Mouse (Mus musculus): ENCODE data around the gene Pcif1.

DNA sequence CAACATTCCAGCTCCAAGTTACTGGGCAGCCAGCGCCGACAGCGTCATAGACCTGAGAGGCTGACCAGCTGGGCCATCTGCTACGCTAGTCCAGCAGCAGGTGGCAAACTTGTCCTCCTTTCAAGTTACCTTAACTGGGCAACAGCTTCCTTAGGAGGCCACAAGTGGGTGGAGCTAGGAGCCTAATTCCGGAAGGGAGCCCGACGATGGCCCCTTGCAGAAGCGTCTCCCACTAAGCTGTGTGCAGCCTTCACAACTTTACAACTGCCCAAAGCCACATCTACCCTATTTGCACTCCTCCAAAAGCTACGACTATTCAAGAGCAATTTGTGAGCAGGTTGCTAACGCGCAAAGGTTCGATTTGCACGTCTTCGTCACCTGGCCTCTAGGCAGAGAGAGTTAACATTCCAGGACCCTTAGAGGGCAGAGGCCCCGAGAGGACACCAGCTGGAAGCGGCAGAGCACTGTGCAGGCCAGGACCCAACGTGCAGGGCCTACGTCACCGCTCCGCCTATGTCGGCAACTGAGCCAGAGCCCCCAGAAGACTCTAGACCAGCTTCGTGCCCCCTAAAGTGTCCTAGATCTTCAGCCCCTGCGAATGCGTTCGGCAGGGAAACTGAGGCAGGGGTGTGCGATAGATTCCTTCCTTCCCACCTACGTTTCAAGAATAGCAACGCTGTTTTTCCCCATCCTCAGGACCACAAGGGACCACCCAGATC is 436 bp upstream of the Pcif1 start:
- no peak for TF ChIP-seq ZC3H11A (IDR thresholded peaks at IDR 0.05; ENCODE audit: low read depth, low read length)
- TF ChIP-seq ELF1 (IDR thresholded peaks at IDR 0.05; ENCODE audit: low read depth, low read length) = peak; percentile 86
- TF ChIP-seq POLR2A (IDR thresholded peaks at IDR 0.05; ENCODE audit: low read depth, low read length) = peak; percentile 58
- peak; percentile 38 for TF ChIP-seq RAD21 (IDR thresholded peaks at IDR 0.05; ENCODE audit: low read depth, low read length)
- no peak for TF ChIP-seq EP300 (IDR thresholded peaks at IDR 0.05; ENCODE audit: low read length)
- TF ChIP-seq CTCF (conservative IDR thresholded peaks at IDR 0.05 in 1 of 2, IDR thresholded peaks at IDR 0.05 in 1 of 2; ENCODE audit: low read depth in 2 of 2, low read length in 2 of 2) = peak in 1 of 2 experiments; percentile 53; a peak in 2 of 4 replicates
- no peak for TF ChIP-seq JUN (IDR thresholded peaks at IDR 0.05; ENCODE audit: insufficient read depth, low read depth, low read length)

All from CH12.LX (cell line).